Mouse (Mus musculus) stomach, postnatal 0 days (tissue): ENCODE data around the gene Rbm12.

Experiments used
- CTCF ChIP-seq: IDR thresholded peaks from 2 replicates; pipeline ENCODE4 v1.5.1; 2016; ENCODE audit warnings: antibody characterized with exemption, low read depth, mild to moderate bottlenecking, moderate library complexity
- EP300 ChIP-seq: optimal IDR thresholded peaks from 2 replicates; pipeline ENCODE3; 2016; ENCODE audit warnings: antibody characterized with exemption

GRCm38 (mm10) chr2:156134161-156134560 is 22.4 kb upstream of the Rbm12 start:
- TF ChIP-seq CTCF (no peak), EP300 (no peak)
